Mouse (Mus musculus): ENCODE data around the gene Gm14214. TPM values are rescaled to one million over a fixed set of nuclear protein-coding genes. Genes with fewer than 3 reads are reported as not detected.

Gene Gm14214
- total RNA-seq (2014; rRNA removed) (not detected in 2 replicates), polyA plus RNA-seq (2015; fragmentation: Nextera tagmentation; extraction: Ambion mirVana) (not detected in 2 replicates)

DNA sequence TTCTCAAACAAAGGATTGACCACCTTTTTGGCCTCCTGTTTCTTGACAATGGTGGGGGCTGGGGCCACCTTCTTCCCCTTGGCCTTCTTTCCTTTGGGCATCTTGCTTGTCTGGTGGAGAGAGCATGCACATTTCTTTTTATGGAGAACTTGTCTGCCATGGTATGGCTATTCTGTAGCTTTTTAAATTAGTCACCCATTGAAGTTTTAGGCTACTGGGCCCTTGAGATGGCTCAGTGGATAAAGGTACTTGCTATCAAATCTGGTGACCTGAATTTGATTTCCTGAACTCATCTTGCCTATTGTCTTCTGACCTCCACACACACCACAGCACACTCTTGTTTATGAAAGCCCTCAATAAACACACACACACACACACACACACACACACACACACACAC lies at the start of gene Gm14214:
TSS of gene Gm14214 (minus strand) at position 101 of the 400 bp plus-strand sequence.
- ATAC-seq: no peak
- H3K27me3 ChIP-seq (ENCODE audit: insufficient read depth, low read length): no peaks in the 10 kb centered on the region
- H3K9me3 ChIP-seq (ENCODE audit: low read length): no peaks in the 10 kb centered on the region
- H3K4me2 ChIP-seq (ENCODE audit: low read depth): no peak within 1 kb of the TSS
- no peaks in the 10 kb centered on the region for H3K36me3 ChIP-seq (ENCODE audit: insufficient read depth)
- DNase-seq: no peak
- no peak within 1 kb of the TSS for H3K9ac ChIP-seq
- H3K27ac ChIP-seq (ENCODE audit: low read depth, low read length): no peak within 1 kb of the TSS
- no peak within 1 kb of the TSS for H3K4me3 ChIP-seq (ENCODE audit: low read depth, low read length)
- H3K4me1 ChIP-seq (ENCODE audit: insufficient read depth): no peaks in the 10 kb centered on the region
- TF ChIP-seq CTCF (IDR thresholded peaks at IDR 0.05; ENCODE audit: low read depth): no peak

GRCm38 (mm10) chr2:154818599-154818998 lies 48.8 kb upstream of the Gm14214 start:
- H3K9me3 ChIP-seq (ENCODE audit: low read length): no peaks in the 10 kb centered on the region
- no peak overlapping the region for H3K27ac ChIP-seq (ENCODE audit: low read depth, low read length)
- no peak for TF ChIP-seq CTCF (IDR thresholded peaks at IDR 0.05; ENCODE audit: low read depth)
- peaks cover 10% of the 10 kb centered on the region; the same call in 1 of the 2 replicates for H3K4me1 ChIP-seq (ENCODE audit: insufficient read depth)
- no peak for DNase-seq
- no peaks in the 10 kb centered on the region for H3K36me3 ChIP-seq (ENCODE audit: insufficient read depth)
- no peak overlapping the region for H3K4me3 ChIP-seq (ENCODE audit: low read depth, low read length)
- H3K9ac ChIP-seq: no peak overlapping the region
- ATAC-seq: no peak
- no peaks in the 10 kb centered on the region for H3K27me3 ChIP-seq (ENCODE audit: insufficient read depth, low read length)
- 59% methylated on average over 1 of the region's 1 CpGs for WGBS
- no peak overlapping the region for H3K4me2 ChIP-seq (ENCODE audit: low read depth)

DNA sequence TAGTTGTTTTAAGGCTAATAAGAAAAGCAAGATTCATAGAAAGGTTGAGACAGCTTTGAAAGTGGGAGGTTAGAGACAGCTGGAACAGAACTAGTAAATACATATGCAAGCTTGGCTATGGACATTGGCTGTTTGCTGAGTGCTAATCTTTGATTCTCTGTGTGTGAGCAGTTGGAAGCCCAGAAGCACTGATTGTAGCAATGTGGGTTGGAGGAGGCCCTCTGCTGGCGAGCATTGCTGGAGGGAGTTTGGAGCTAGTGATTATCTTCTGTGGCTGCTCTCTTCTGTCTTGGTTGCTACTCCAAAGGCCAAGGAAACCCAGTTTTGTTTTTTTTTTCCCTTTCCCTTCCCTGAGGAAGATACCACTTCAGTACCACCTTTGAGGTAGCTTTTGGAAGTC lies 48.0 kb upstream of the Gm14214 start:
- peaks cover 10% of the 10 kb centered on the region; the same call in 1 of the 2 replicates for H3K4me1 ChIP-seq (ENCODE audit: insufficient read depth)
- H3K9me3 ChIP-seq (ENCODE audit: low read length): no peaks in the 10 kb centered on the region
- DNase-seq (peak; percentile 59), ATAC-seq (peak; percentile 36; the same call in 1 of the 2 replicates)
- H3K27ac ChIP-seq (ENCODE audit: low read depth, low read length): no peak overlapping the region
- peak; percentile 73 for TF ChIP-seq CTCF (IDR thresholded peaks at IDR 0.05; ENCODE audit: low read depth)
- H3K4me2 ChIP-seq (ENCODE audit: low read depth): no peak overlapping the region
- no peak overlapping the region for H3K9ac ChIP-seq
- H3K36me3 ChIP-seq (ENCODE audit: insufficient read depth): no peaks in the 10 kb centered on the region
- no peaks in the 10 kb centered on the region for H3K27me3 ChIP-seq (ENCODE audit: insufficient read depth, low read length)
- no peak overlapping the region for H3K4me3 ChIP-seq (ENCODE audit: low read depth, low read length)
- 22% methylated on average over 1 of the region's 1 CpGs for WGBS

- peaks cover 10% of the 10 kb centered on the region; the same call in 1 of the 2 replicates for H3K4me1 ChIP-seq (ENCODE audit: insufficient read depth)
- ATAC-seq (peak; percentile 66), DNase-seq (peak; percentile 25)
- H3K4me3 ChIP-seq (ENCODE audit: low read depth, low read length): no peak overlapping the region
- no peak overlapping the region for H3K27ac ChIP-seq (ENCODE audit: low read depth, low read length)
- TF ChIP-seq CTCF (IDR thresholded peaks at IDR 0.05; ENCODE audit: low read depth): no peak
- H3K36me3 ChIP-seq (ENCODE audit: insufficient read depth): no peaks in the 10 kb centered on the region
- H3K4me2 ChIP-seq (ENCODE audit: low read depth): no peak overlapping the region; the same call in 1 of the 2 replicates
- H3K27me3 ChIP-seq (ENCODE audit: insufficient read depth, low read length): no peaks in the 10 kb centered on the region
- no peaks in the 10 kb centered on the region for H3K9me3 ChIP-seq (ENCODE audit: low read length)
- WGBS: 11% methylated on average over 3 of the region's 3 CpGs
- H3K9ac ChIP-seq: no peak overlapping the region
Observed at GRCm38 (mm10) chr2:154817089-154817488, 47.3 kb upstream of the Gm14214 start.

GRCm38 (mm10) chr2:154813426-154813825 lies 43.6 kb upstream of the Gm14214 start:
- H3K4me1 ChIP-seq (ENCODE audit: insufficient read depth): peaks cover 10% of the 10 kb centered on the region; the same call in 1 of the 2 replicates
- 90% methylated on average over 2 of the region's 2 CpGs for WGBS
- no peak for TF ChIP-seq CTCF (IDR thresholded peaks at IDR 0.05; ENCODE audit: low read depth)
- H3K9me3 ChIP-seq (ENCODE audit: low read length): no peaks in the 10 kb centered on the region
- no peaks in the 10 kb centered on the region for H3K27me3 ChIP-seq (ENCODE audit: insufficient read depth, low read length)
- H3K4me2 ChIP-seq (ENCODE audit: low read depth): no peak overlapping the region
- ATAC-seq (no peak), DNase-seq (no peak)
- H3K4me3 ChIP-seq (ENCODE audit: low read depth, low read length): no peak overlapping the region
- H3K9ac ChIP-seq: no peak overlapping the region
- H3K27ac ChIP-seq (ENCODE audit: low read depth, low read length): no peak overlapping the region
- H3K36me3 ChIP-seq (ENCODE audit: insufficient read depth): no peaks in the 10 kb centered on the region

DNA sequence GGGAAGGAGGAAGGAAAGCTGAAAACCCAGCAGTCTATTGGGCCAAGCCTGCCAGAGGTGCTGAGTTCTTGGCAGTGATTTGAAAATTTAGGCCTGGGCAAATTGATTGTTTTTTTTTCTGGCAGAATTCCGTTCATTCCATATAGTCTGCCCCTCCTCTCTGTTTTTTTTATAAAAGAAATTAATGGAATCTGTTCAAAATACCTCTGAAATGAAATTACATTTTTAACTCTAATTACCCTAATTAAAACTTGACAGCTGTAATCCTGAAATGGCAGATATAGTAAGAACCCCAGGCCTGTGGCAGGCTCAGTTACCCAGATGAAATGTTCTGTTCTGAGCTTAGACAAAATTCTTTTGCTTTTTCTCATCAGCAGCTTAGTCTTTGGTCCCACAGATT lies 41.0 kb upstream of the Gm14214 start:
- DNase-seq (no peak), ATAC-seq (no peak)
- WGBS: 30% methylated on average over 1 of the region's 1 CpGs
- Histone ChIP-seq H3K4me2 (ENCODE audit: low read depth) (no peak overlapping the region), H3K27me3 (ENCODE audit: insufficient read depth, low read length) (no peaks in the 10 kb centered on the region), H3K4me3 (ENCODE audit: low read depth, low read length) (no peak overlapping the region), H3K4me1 (ENCODE audit: insufficient read depth) (no peaks in the 10 kb centered on the region; the same call in 1 of the 2 replicates), H3K27ac (ENCODE audit: low read depth, low read length) (no peak overlapping the region), H3K9ac (no peak overlapping the region), H3K36me3 (ENCODE audit: insufficient read depth) (no peaks in the 10 kb centered on the region), H3K9me3 (ENCODE audit: low read length) (no peaks in the 10 kb centered on the region)
- TF ChIP-seq CTCF (IDR thresholded peaks at IDR 0.05; ENCODE audit: low read depth): no peak

GRCm38 (mm10) chr2:154809107-154809762 lies 39.4 kb upstream of the Gm14214 start:
- no peaks in the 10 kb centered on the region for H3K27me3 ChIP-seq (ENCODE audit: insufficient read depth, low read length)
- TF ChIP-seq CTCF (IDR thresholded peaks at IDR 0.05; ENCODE audit: low read depth): no peak; the same call in 1 of the 2 replicates
- no peaks in the 10 kb centered on the region for H3K36me3 ChIP-seq (ENCODE audit: insufficient read depth)
- no peak overlapping the region for H3K4me3 ChIP-seq (ENCODE audit: low read depth, low read length)
- H3K9me3 ChIP-seq (ENCODE audit: low read length): no peaks in the 10 kb centered on the region
- no peaks in the 10 kb centered on the region; the same call in 1 of the 2 replicates for H3K4me1 ChIP-seq (ENCODE audit: insufficient read depth)
- ATAC-seq (no peak), DNase-seq (no peak)
- no peak overlapping the region for H3K27ac ChIP-seq (ENCODE audit: low read depth, low read length)
- H3K4me2 ChIP-seq (ENCODE audit: low read depth): no peak overlapping the region
- 88% methylated on average over 1 of the region's 1 CpGs for WGBS
- no peak overlapping the region for H3K9ac ChIP-seq
